Mouse (Mus musculus): ENCODE results near the gene Ttc23. TPM values are rescaled to one million over a fixed set of nuclear protein-coding genes. Genes with fewer than 3 reads are reported as not detected.

The Ttc23 gene
- polyA plus RNA-seq, 1 experiment from 2014 or later, result 7.8 TPM

DNA sequence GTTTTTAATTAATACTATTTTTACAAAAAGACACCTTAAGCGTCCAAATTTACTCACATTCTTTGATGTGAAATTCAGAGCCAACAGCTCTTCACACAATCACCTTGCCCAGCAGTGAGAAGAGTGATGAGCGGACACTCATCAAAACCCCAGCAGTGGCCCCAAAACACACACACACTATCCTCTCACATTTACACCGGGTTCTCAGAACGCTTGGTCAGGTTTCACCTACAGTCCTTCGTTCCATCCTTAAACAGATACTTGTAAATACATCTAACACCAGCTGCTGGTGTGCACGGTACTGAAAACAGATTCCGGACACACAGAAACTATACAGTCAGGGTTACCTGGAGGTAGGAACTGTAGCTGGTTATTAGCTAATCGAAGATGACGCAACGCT, 29.6 kb upstream of the Ttc23 start:
- Histone ChIP-seq H3K27ac (no peak overlapping the region), H3K4me1 (replicated peaks; ENCODE audit: control insufficient read depth, insufficient read depth, low read length) (peaks cover 5% of the 10 kb centered on the region; the same call in 1 of the 2 replicates), H3K9ac (no peak overlapping the region), H3K4me3 (replicated peaks; ENCODE audit: low read length) (no peak overlapping the region), H3K9me3 (ENCODE audit: control insufficient read depth, low read length) (no peaks in the 10 kb centered on the region), H3K36me3 (replicated peaks; ENCODE audit: control insufficient read depth, insufficient read depth) (peaks cover 13% of the 10 kb centered on the region), H3K4me2 (replicated peaks) (no peak overlapping the region), H3K27me3 (ENCODE audit: control insufficient read depth, insufficient read depth, low read length) (no peaks in the 10 kb centered on the region)
- no peak for ATAC-seq (ENCODE audit: low FRiP score)
- 95% methylated on average over 10 of the region's 10 CpGs for WGBS
- no peak for DNase-seq (ENCODE audit: low spot score)

DNA sequence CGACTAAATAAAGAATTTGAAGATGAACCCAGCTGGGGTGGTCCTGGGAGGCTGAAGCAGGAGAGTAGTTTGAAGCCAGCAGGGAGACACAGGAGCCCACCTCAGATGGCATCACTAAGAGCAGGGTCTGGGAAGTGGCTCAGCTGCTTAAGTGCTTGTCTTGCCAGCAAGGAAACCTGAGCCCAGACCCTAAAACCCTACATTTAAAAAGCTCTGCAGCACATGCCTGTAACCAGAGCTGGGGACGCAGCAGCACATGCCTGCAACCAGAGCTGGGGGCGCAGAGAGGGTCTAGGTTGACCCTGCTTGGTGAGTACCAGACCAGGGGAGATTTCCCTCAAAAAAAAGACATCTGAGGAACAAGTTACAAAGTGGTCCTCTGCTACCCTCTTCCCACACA, 28.9 kb upstream of the Ttc23 start:
- DNase-seq (ENCODE audit: low spot score), result no peak
- Histone ChIP-seq H3K36me3 (replicated peaks; ENCODE audit: control insufficient read depth, insufficient read depth) (peaks cover 13% of the 10 kb centered on the region), H3K4me1 (replicated peaks; ENCODE audit: control insufficient read depth, insufficient read depth, low read length) (peaks cover 5% of the 10 kb centered on the region; the same call in 1 of the 2 replicates), H3K27ac (no peak overlapping the region), H3K4me2 (replicated peaks) (no peak overlapping the region), H3K9me3 (ENCODE audit: control insufficient read depth, low read length) (no peaks in the 10 kb centered on the region), H3K4me3 (replicated peaks; ENCODE audit: low read length) (no peak overlapping the region), H3K27me3 (ENCODE audit: control insufficient read depth, insufficient read depth, low read length) (no peaks in the 10 kb centered on the region), H3K9ac (no peak overlapping the region)
- ATAC-seq (ENCODE audit: low FRiP score), result no peak
- 90% methylated on average over 3 of the region's 3 CpGs for WGBS

DNA sequence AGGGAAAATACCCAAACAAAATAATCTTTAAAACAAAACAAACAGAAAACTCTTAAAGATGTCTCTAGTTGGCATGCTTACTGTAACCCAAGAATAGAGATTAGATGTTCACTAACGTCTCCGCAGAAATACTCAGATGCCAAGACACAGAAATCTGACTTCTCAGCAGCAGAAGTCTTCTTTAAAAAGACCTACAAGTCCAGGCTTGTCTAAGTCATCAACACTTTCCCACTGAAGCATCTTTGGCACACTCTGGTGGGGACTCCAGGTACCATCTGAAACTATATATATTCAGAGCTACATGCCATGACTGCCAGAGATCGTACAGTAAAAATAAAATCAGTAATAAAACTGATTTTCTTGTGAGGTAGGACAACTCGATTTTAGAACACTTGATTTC, 27.4 kb upstream of the Ttc23 start:
- no peaks in the 10 kb centered on the region for H3K27me3 ChIP-seq (ENCODE audit: control insufficient read depth, insufficient read depth, low read length)
- H3K36me3 ChIP-seq (replicated peaks; ENCODE audit: control insufficient read depth, insufficient read depth), result peaks cover 13% of the 10 kb centered on the region
- peak; percentile 46 for DNase-seq (ENCODE audit: low spot score)
- no peak overlapping the region for H3K4me3 ChIP-seq (replicated peaks; ENCODE audit: low read length)
- ATAC-seq (ENCODE audit: low FRiP score), result no peak
- no peaks in the 10 kb centered on the region for H3K4me1 ChIP-seq (replicated peaks; ENCODE audit: control insufficient read depth, insufficient read depth, low read length)
- H3K9me3 ChIP-seq (ENCODE audit: control insufficient read depth, low read length), result no peaks in the 10 kb centered on the region
- H3K27ac ChIP-seq, result no peak overlapping the region
- no peak overlapping the region for H3K9ac ChIP-seq
- 89% methylated on average over 4 of the region's 4 CpGs for WGBS
- H3K4me2 ChIP-seq (replicated peaks), result no peak overlapping the region

DNA sequence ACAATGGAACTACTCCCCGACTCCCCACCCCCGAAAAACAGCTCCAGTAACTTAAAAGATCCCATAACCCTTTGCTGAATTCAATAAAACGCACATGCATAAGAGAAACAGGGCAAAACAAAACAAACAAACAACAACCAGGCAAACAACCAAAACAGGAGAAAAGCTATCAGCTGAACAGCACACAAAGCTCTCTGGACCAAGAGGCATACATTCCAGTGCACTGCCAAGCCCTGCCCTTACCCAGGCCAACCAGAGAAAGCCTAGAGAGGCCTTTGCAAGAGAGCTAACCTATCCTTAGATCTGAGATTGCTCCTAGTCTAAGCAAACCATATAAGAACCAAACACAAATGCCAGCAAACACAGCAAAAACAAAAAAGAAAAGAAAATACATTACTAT, 25.1 kb upstream of the Ttc23 start:
- Histone ChIP-seq H3K4me1 (replicated peaks; ENCODE audit: control insufficient read depth, insufficient read depth, low read length) (no peaks in the 10 kb centered on the region), H3K9me3 (ENCODE audit: control insufficient read depth, low read length) (no peaks in the 10 kb centered on the region), H3K27ac (no peak overlapping the region), H3K9ac (no peak overlapping the region), H3K27me3 (ENCODE audit: control insufficient read depth, insufficient read depth, low read length) (no peaks in the 10 kb centered on the region), H3K4me2 (replicated peaks) (no peak overlapping the region), H3K4me3 (replicated peaks; ENCODE audit: low read length) (no peak overlapping the region), H3K36me3 (replicated peaks; ENCODE audit: control insufficient read depth, insufficient read depth) (peaks cover 13% of the 10 kb centered on the region)
- DNase-seq (ENCODE audit: low spot score) (no peak), ATAC-seq (ENCODE audit: low FRiP score) (no peak)
- whole genome bisulfite sequencing, result 81% methylated on average over 3 of the region's 3 CpGs

DNA sequence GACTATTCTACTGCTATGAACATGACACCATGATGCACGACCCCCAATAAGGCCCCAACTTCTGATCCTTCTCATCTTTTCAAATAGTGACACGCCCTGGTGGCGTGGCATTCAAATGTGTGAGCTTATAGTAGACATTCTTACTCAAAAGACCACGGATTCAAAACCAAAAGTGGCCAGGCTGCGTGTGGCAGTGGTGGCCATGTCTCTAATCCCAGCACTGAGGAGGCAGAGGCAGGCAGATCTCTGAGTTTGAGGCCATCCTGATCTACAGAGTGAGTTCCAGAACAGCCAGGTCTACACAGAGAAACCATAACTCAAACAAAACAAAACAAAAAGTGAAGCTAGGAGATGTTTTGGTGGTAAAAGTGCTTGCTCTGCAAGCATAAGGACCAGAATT, 20.5 kb upstream of the Ttc23 start:
- Histone ChIP-seq H3K9ac (no peak overlapping the region), H3K4me2 (replicated peaks) (no peak overlapping the region), H3K27me3 (ENCODE audit: control insufficient read depth, insufficient read depth, low read length) (no peaks in the 10 kb centered on the region), H3K4me3 (replicated peaks; ENCODE audit: low read length) (no peak overlapping the region), H3K4me1 (replicated peaks; ENCODE audit: control insufficient read depth, insufficient read depth, low read length) (no peaks in the 10 kb centered on the region), H3K27ac (no peak overlapping the region), H3K9me3 (ENCODE audit: control insufficient read depth, low read length) (no peaks in the 10 kb centered on the region), H3K36me3 (replicated peaks; ENCODE audit: control insufficient read depth, insufficient read depth) (peaks cover 15% of the 10 kb centered on the region)
- ATAC-seq (ENCODE audit: low FRiP score), result no peak
- no peak for DNase-seq (ENCODE audit: low spot score)
- WGBS, result 89% methylated on average over 5 of the region's 5 CpGs

DNA sequence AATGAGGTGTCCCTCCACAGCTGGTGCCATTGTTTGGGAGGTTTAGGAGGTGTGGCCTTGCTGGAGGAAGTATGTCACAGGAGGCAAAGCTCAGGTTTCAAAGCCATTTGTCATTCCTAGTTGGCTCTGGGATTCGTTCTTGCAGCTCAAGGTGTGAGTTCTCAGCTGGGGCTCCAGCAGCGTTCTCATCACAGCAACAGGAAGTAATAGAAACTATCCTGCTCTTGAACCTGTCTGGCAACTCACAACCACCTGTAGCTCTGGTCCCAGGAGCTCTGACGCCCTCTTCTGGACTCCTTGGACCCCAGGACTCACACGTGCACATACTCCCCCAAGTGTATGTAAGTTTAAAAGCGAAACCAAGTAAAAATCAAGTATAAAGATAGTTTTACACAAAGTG, 17.5 kb upstream of the Ttc23 start:
- Histone ChIP-seq H3K4me2 (replicated peaks) (no peak overlapping the region), H3K4me1 (replicated peaks; ENCODE audit: control insufficient read depth, insufficient read depth, low read length) (no peaks in the 10 kb centered on the region), H3K4me3 (replicated peaks; ENCODE audit: low read length) (no peak overlapping the region), H3K27ac (no peak overlapping the region), H3K9ac (no peak overlapping the region), H3K9me3 (ENCODE audit: control insufficient read depth, low read length) (no peaks in the 10 kb centered on the region), H3K36me3 (replicated peaks; ENCODE audit: control insufficient read depth, insufficient read depth) (peaks cover 22% of the 10 kb centered on the region), H3K27me3 (ENCODE audit: control insufficient read depth, insufficient read depth, low read length) (no peaks in the 10 kb centered on the region)
- WGBS, result 48% methylated on average over 5 of the region's 5 CpGs
- DNase-seq (ENCODE audit: low spot score), result no peak
- ATAC-seq (ENCODE audit: low FRiP score), result no peak

DNA sequence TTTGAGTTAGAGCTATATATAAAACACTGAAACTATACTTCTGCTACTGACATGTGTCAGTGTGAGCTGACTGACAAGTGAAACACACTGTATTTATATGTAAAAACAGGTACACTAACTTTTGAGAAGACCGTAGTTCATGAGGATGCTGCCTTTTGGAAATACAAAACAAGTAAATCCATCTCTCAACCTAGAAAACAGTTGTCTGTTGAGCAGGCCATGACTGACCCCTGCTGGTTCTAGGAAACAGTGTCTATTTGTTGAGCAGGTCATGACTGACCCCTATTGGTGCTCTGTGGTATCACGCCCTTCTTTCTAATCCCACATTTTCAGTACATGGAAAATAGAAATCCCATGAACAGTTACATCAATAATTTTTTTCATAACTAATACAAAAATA, 16.4 kb upstream of the Ttc23 start:
- ATAC-seq (ENCODE audit: low FRiP score) (peak; percentile 72; the same call in 1 of the 2 replicates), DNase-seq (ENCODE audit: low spot score) (peak; percentile 91)
- no peaks in the 10 kb centered on the region for H3K4me1 ChIP-seq (replicated peaks; ENCODE audit: control insufficient read depth, insufficient read depth, low read length)
- no peaks in the 10 kb centered on the region for H3K27me3 ChIP-seq (ENCODE audit: control insufficient read depth, insufficient read depth, low read length)
- no peak overlapping the region for H3K4me2 ChIP-seq (replicated peaks)
- WGBS, result 15% methylated on average over 2 of the region's 2 CpGs
- no peak overlapping the region for H3K27ac ChIP-seq
- no peaks in the 10 kb centered on the region for H3K9me3 ChIP-seq (ENCODE audit: control insufficient read depth, low read length)
- peaks cover 24% of the 10 kb centered on the region for H3K36me3 ChIP-seq (replicated peaks; ENCODE audit: control insufficient read depth, insufficient read depth)
- H3K4me3 ChIP-seq (replicated peaks; ENCODE audit: low read length), result no peak overlapping the region
- H3K9ac ChIP-seq, result 0 out of 2 replicates have a peak overlapping the region, but pooled peaks have one; percentile 16

DNA sequence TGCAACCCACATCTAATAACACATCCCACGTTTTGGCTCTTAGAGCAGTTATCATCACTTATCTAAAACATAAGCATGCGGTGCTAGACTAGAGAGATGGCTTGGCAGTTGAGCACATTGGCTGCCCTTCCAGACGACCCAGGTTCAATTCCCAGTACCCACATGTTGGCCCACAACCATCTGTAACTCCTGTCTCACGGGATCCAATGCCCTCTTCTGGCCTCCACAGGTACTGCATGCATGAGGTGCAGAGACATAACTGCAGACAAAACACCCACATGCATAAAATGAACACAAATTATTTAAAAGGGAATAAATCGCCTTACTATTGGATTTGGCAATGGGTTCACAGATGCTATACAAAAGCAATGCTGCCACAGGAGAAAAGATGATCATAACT, 14.8 kb upstream of the Ttc23 start:
- no peak overlapping the region for H3K4me3 ChIP-seq (replicated peaks; ENCODE audit: low read length)
- H3K9me3 ChIP-seq (ENCODE audit: control insufficient read depth, low read length), result no peaks in the 10 kb centered on the region
- no peak overlapping the region for H3K27ac ChIP-seq
- no peak for DNase-seq (ENCODE audit: low spot score)
- H3K27me3 ChIP-seq (ENCODE audit: control insufficient read depth, insufficient read depth, low read length), result no peaks in the 10 kb centered on the region
- 85% methylated on average over 5 of the region's 5 CpGs for WGBS
- H3K36me3 ChIP-seq (replicated peaks; ENCODE audit: control insufficient read depth, insufficient read depth), result peaks cover 20% of the 10 kb centered on the region; the same call in 1 of the 2 replicates
- H3K4me2 ChIP-seq (replicated peaks), result no peak overlapping the region
- ATAC-seq (ENCODE audit: low FRiP score), result no peak
- no peaks in the 10 kb centered on the region for H3K4me1 ChIP-seq (replicated peaks; ENCODE audit: control insufficient read depth, insufficient read depth, low read length)
- no peak overlapping the region for H3K9ac ChIP-seq

DNA sequence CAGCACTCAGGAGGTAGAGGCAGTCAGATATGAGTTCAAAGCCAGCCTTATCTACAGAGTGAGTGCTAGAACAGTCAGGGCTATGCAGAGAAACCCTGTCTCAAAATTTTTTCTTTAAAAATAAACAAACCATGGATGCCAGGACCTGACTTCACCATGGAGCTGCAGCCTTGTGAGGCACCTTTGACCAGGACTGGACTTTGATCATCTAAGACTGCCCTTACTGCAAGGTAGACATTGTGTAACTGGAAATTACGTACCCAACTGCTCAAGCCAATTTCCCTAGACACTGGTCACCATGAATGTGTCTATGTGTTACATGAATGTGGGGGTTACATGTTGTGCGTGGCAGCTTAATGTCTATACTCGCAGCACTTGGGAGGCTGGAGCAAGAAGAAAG, 13.0 kb upstream of the Ttc23 start:
- H3K27me3 ChIP-seq (ENCODE audit: control insufficient read depth, insufficient read depth, low read length), result no peaks in the 10 kb centered on the region
- WGBS, result 98% methylated on average over 3 of the region's 3 CpGs
- no peak overlapping the region for H3K9ac ChIP-seq
- DNase-seq (ENCODE audit: low spot score), result no peak
- H3K4me2 ChIP-seq (replicated peaks), result no peak overlapping the region
- H3K36me3 ChIP-seq (replicated peaks; ENCODE audit: control insufficient read depth, insufficient read depth), result peaks cover 27% of the 10 kb centered on the region
- no peaks in the 10 kb centered on the region for H3K9me3 ChIP-seq (ENCODE audit: control insufficient read depth, low read length)
- no peak overlapping the region for H3K27ac ChIP-seq
- H3K4me1 ChIP-seq (replicated peaks; ENCODE audit: control insufficient read depth, insufficient read depth, low read length), result no peaks in the 10 kb centered on the region
- H3K4me3 ChIP-seq (replicated peaks; ENCODE audit: low read length), result no peak overlapping the region
- no peak for ATAC-seq (ENCODE audit: low FRiP score)

DNA sequence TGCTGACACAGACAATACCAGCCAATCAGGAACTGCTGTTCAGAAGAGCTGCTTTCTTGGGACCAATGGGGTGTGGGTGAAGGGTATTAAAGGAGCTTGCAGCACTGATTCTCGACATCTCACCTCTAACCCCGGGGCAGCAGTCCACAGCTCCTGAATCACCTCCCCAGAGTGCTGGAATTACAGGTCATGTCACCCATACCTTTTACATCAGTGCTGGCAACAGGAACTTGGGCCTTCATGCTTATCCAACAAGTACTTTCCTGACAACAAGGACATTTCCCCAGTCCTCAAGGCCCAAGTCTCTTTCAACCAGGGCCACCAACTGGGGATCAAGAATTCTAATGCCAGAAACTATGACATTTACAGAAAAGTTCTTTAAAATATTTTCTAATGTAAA, 11.0 kb upstream of the Ttc23 start:
- Histone ChIP-seq H3K4me2 (replicated peaks) (no peak overlapping the region), H3K36me3 (replicated peaks; ENCODE audit: control insufficient read depth, insufficient read depth) (peaks cover 36% of the 10 kb centered on the region), H3K27me3 (ENCODE audit: control insufficient read depth, insufficient read depth, low read length) (no peaks in the 10 kb centered on the region), H3K27ac (no peak overlapping the region), H3K9ac (no peak overlapping the region), H3K4me3 (replicated peaks; ENCODE audit: low read length) (no peak overlapping the region), H3K9me3 (ENCODE audit: control insufficient read depth, low read length) (no peaks in the 10 kb centered on the region), H3K4me1 (replicated peaks; ENCODE audit: control insufficient read depth, insufficient read depth, low read length) (no peaks in the 10 kb centered on the region)
- ATAC-seq (ENCODE audit: low FRiP score), result no peak
- no peak for DNase-seq (ENCODE audit: low spot score)
- 69% methylated on average over 2 of the region's 2 CpGs for WGBS

Measured in hindbrain, embryonic 14.5 days (tissue).